Mouse (Mus musculus): Measurements from ENCODE around the gene Abraxas1.

GRCm38 (mm10) chr5:100866183-100866582 is 45.4 kb upstream of the Abraxas1 start:
- TF ChIP-seq TBP (IDR thresholded peaks at IDR 0.05; ENCODE audit: low read depth, low read length) (no peak), MAX (IDR thresholded peaks at IDR 0.05; ENCODE audit: low read length) (no peak), RCOR1 (IDR thresholded peaks at IDR 0.05; ENCODE audit: low read depth, low read length) (no peak), POLR2A (IDR thresholded peaks at IDR 0.05; ENCODE audit: control insufficient read depth in 1 of 2, insufficient read depth in 1 of 2, low read depth in 1 of 2, low read length in 2 of 2, poor library complexity in 1 of 2) (no peak), CTCF (IDR thresholded peaks at IDR 0.05 in 2 of 3, conservative IDR thresholded peaks at IDR 0.05 in 1 of 3; ENCODE audit: control insufficient read depth in 1 of 3, insufficient read depth in 1 of 3, low read depth in 2 of 3, low read length in 3 of 3, poor library complexity in 1 of 3, severe bottlenecking in 1 of 3) (no peak), MAZ (IDR thresholded peaks at IDR 0.05; ENCODE audit: low read depth, low read length) (no peak), EP300 (IDR thresholded peaks at IDR 0.05; ENCODE audit: low read depth in 1 of 2, low read length in 2 of 2) (no peak)
